Mouse (Mus musculus) forebrain, embryonic 14.5 days (tissue): ENCODE measurements around the gene Ugt1a8. TPM values are rescaled to one million over a fixed set of nuclear protein-coding genes. Genes with fewer than 3 reads are reported as not detected.
"Not testable (repeated sequence)": the region's sequence is repeated elsewhere in the genome, so short reads cannot be mapped to it uniquely, and the experiment has no call there.

Source experiments
- ATAC-seq: fragments of 200-750 bp; cut with Nextera tagmentation; 2 replicates; pipeline ENCODE4 v1.8.0; 2017; ENCODE audit warnings: mild to moderate bottlenecking, moderate library complexity
- DNase-seq: peaks from one replicate; pipeline ENCODE4 v3.0.0-alpha.2; 2015; ENCODE audit warnings: low spot score
- H3K27ac ChIP-seq: fragments of 300-500 bp; sonication (generic); 2 replicates; pipeline ENCODE4 v1.5.1; 2014; ENCODE audit warnings: low read depth, mild to moderate bottlenecking, control low read depth, low read length, moderate library complexity
- H3K27me3 ChIP-seq: fragments of 300-500 bp; sonication (generic); replicated peaks from 2 replicates; pipeline ENCODE4 v1.6.1; 2014; ENCODE audit warnings: low read length, control low read depth, mixed read lengths; ENCODE audit not compliant: control insufficient read depth, insufficient read depth
- H3K36me3 ChIP-seq: fragments of 300-500 bp; sonication (generic); 2 replicates; pipeline ENCODE4 v1.6.1; 2014; ENCODE audit warnings: low read length, control low read depth; ENCODE audit not compliant: control insufficient read depth, insufficient read depth
- H3K4me1 ChIP-seq: fragments of 300-500 bp; sonication (generic); 2 replicates; pipeline ENCODE4 v1.6.1; 2014; ENCODE audit warnings: antibody characterized with exemption, low read length, control low read depth; ENCODE audit not compliant: control insufficient read depth, insufficient read depth
- H3K4me2 ChIP-seq: fragments of 300-500 bp; sonication (generic); 2 replicates; pipeline ENCODE4 v1.6.1; 2014; ENCODE audit warnings: mild to moderate bottlenecking, control low read depth, low read length
- H3K4me3 ChIP-seq: fragments of 300-500 bp; sonication (generic); 2 replicates; pipeline ENCODE4 v1.5.1; 2014; ENCODE audit warnings: low read depth, low read length, control low read depth
- H3K9ac ChIP-seq: fragments of 300-500 bp; sonication (generic); 2 replicates; pipeline ENCODE4 v1.6.1; 2014; ENCODE audit warnings: mild to moderate bottlenecking, low read length, control low read depth, moderate library complexity
- H3K9me3 ChIP-seq: fragments of 300-500 bp; sonication (generic); replicated peaks from 2 replicates; pipeline ENCODE4 v1.6.1; 2016; ENCODE audit warnings: low read length, control low read depth, mixed read lengths; ENCODE audit not compliant: control insufficient read depth
- WGBS: fragments of 180-500 bp; shearing (Covaris S2); extraction: QIAGEN DNeasy Blood & Tissue Kit; methylation state at CpG from one replicate; pipeline ENCODE4 v1.1.7; 2014; 5-methylcytosine and 5-hydroxymethylcytosine counted together
- polyA plus RNA-seq: library from polyadenylated mRNA; unstranded; fragments of >200 nt; fragmentation: Nextera tagmentation; extraction: Ambion mirVana; gene quantifications from 2 replicates; pipeline ENCODE4 v1.2.1, GENCODE M21; 2014

The Ugt1a8 gene
- polyA plus RNA-seq, 1 experiment from 2014 or later = not detected

DNA sequence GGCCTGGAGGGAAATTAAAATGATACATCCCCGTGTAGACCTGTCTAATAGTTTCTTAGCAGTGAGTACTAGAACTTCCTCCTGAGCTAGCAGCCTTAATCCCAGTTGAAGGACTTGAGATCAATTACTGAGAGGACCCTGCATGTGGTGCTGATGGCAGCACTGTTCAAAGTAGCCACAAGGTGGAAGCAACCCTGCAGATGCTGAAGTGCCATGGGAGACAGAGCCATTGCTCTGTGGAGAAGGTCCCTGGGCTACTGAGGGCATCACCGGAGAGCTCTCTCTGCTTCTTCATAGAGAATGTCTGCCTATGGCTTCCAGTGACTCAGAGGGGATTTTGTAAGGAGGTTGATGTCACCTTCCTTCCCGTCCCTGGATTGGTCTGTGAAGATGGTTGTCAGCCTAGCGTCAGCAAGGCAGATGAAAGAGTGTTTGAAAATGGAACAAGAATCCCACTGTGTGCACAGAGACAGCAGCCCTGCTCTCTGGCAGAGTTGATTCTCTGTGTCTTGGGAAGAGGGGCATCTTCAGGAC lies 38.3 kb downstream of the Ugt1a8 start:
- not testable (repeated sequence) for H3K4me3 ChIP-seq, H3K9me3 ChIP-seq, H3K4me2 ChIP-seq, H3K27me3 ChIP-seq, ATAC-seq, H3K27ac ChIP-seq, DNase-seq, H3K4me1 ChIP-seq, H3K9ac ChIP-seq, H3K36me3 ChIP-seq
- WGBS = 82% methylated on average over 2 of the region's 4 CpGs

DNA sequence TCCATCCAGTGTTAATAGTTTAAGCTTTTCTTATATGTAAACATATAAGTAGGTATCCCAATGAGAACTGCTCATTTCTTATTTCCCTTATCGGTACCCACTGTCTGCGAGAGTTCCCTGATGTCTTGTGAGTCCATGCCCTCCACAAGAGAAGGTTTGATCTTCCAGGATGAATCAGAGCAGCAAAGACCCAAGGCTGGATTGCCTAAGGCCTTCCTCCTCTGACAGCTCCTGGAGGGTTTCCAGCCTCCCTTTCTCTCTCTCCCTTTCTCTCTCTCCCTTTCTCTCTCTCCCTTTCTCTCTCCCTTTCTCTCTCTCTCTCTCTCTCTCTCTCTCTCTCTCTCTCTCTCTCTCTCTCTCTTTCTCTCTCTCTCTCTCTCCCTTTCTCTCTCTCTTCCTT lies 41.5 kb downstream of the Ugt1a8 start:
- H3K4me2 ChIP-seq, ATAC-seq, H3K9ac ChIP-seq, H3K27me3 ChIP-seq, H3K36me3 ChIP-seq, DNase-seq, H3K4me3 ChIP-seq, H3K27ac ChIP-seq, H3K9me3 ChIP-seq, H3K4me1 ChIP-seq: not testable (repeated sequence)
- WGBS = 94% methylated on average over 2 of the region's 2 CpGs

DNA sequence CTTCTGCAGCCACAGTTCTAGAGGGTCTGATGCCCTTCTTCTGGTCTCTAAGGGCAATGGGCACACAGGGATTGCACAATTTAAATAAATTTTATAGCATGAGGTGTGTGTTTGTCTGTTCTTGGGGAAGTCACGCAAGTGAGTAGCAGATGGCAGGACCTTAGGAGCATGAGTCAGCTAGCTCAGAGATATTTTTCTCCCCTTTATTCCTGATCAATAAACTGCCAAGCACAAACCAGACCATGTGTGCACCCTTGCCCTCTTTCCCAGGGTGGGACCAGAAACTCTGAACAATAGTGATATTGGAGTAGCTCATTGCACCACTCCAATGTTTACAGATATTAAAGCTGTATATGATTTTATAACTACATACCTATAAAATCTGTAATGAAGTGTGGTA lies 42.6 kb downstream of the Ugt1a8 start:
- not testable (repeated sequence) for H3K4me1 ChIP-seq, H3K4me3 ChIP-seq, H3K27me3 ChIP-seq, H3K27ac ChIP-seq, H3K4me2 ChIP-seq, H3K9ac ChIP-seq, ATAC-seq, DNase-seq, H3K36me3 ChIP-seq, H3K9me3 ChIP-seq
- 100% methylated on average over 1 of the region's 1 CpGs for WGBS

DNA sequence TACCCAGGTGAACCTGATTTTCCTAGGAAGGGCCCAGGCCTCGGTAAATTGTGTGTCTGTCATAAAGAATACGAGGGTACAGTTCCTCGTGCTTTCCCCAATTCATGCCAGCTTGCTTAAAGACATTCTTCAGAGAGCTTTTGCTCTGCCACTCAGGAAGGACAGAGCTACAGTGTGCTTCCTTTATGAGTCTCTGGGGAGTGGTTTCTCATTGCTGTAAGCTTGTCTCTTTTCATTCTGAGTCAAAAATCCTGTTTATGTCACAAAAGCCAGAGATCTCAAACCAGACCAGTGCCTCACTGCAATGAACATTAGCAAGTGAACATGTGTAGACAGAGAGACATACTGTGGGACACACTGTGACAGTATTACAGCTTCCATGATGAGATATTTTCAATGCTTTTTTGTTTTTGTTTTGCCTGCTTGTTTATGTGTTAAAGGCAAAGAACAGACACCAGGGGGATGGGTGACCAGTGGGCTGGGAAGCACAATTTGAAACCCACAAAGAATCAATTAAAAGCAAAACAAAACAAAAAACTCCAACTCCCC lies 46.4 kb downstream of the Ugt1a8 start:
- ATAC-seq (peak; percentile 48), DNase-seq (peak; percentile 31)
- 43% methylated on average over 3 of the region's 3 CpGs for WGBS

DNA sequence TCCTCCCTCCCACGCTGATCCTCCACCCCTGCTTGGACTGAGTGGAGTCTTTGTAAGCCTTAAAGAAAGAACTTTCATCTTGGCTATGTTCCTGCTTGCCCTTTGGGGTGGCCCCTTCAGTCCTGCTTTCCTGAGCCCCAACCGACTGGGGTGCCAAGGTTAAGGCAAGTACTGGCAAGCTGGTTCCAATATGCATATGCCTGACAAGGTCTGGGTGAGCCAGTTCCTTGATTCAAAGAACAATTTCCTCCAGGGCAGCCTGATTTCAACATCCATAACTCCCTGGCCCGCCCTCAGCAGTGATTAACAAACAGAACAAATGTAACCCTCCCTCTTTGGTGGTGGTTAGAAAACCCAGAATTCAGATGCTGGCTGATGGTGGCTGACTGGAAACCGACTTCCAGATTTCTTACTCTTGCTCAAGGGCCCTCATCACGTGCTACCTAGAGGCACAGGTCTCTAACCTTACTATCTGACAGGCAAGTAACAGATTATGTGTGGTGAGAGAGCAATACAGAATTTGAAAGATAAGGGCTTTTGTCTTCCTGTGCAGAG lies 46.9 kb downstream of the Ugt1a8 start, which contains the start of gene Ugt1a6a:
TSS of gene Ugt1a6a (plus strand) at position 353 of the 555 bp plus-strand sequence.
- 23% methylated on average over 5 of the region's 5 CpGs for WGBS
- H3K9me3 ChIP-seq, H3K4me3 ChIP-seq, H3K4me1 ChIP-seq, H3K9ac ChIP-seq, H3K27me3 ChIP-seq, H3K4me2 ChIP-seq, H3K36me3 ChIP-seq: not testable (repeated sequence)
- peak; percentile 85 for ATAC-seq
- peak within 1 kb of the TSS; percentile 21; the same call in 1 of the 2 replicates for H3K27ac ChIP-seq
- DNase-seq = peak; percentile 70

More for the DNA sequence above, 46.4 kb downstream of the Ugt1a8 start:
- no peak overlapping the region for H3K4me2 ChIP-seq
- H3K4me1 ChIP-seq = peaks cover 7% of the 10 kb centered on the region; the same call in 1 of the 2 replicates
- no peaks in the 10 kb centered on the region for H3K27me3 ChIP-seq
- no peak overlapping the region for H3K4me3 ChIP-seq
- peak overlapping the region; percentile 21; the same call in 1 of the 2 replicates for H3K27ac ChIP-seq
- no peaks in the 10 kb centered on the region for H3K9me3 ChIP-seq
- no peaks in the 10 kb centered on the region for H3K36me3 ChIP-seq
- no peak overlapping the region for H3K9ac ChIP-seq

DNA sequence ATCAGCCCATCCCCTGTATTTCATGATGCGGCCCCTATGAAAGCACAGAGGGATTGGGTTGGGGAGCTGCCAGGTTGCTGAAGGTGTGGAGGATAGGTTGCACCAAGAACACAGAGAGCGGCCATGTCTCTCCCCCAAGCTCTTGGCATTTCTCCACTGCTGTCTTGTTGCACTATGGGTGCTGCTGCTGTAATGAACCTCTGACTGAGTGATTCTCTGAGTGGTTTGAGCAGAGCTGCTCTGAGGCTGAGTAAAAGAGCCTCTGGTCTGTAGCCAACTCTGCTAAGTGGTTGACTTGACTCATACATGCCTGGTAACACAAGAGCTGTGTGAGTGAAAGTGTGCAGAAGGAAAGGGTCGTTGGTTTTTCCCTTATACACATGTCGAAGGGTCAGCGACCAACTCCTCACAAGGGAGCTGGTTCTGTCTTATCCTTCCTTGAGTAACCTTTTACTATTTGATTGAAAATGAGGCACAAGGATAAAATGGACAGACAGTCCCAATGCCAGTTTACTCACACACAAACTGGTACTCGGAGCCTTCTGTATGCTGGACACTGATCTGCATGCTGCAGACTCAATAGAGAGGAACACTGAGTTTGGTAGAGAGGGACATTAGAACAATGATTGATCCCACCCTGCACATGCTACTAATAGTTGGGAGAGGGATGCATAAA lies 47.8 kb downstream of the Ugt1a8 start:
- H3K9me3 ChIP-seq, H3K4me2 ChIP-seq, H3K36me3 ChIP-seq, H3K27ac ChIP-seq, H3K27me3 ChIP-seq, H3K4me1 ChIP-seq, ATAC-seq, H3K4me3 ChIP-seq, H3K9ac ChIP-seq: not testable (repeated sequence)
- 86% methylated on average over 5 of the region's 6 CpGs for WGBS
- DNase-seq = peak; percentile 4

DNA sequence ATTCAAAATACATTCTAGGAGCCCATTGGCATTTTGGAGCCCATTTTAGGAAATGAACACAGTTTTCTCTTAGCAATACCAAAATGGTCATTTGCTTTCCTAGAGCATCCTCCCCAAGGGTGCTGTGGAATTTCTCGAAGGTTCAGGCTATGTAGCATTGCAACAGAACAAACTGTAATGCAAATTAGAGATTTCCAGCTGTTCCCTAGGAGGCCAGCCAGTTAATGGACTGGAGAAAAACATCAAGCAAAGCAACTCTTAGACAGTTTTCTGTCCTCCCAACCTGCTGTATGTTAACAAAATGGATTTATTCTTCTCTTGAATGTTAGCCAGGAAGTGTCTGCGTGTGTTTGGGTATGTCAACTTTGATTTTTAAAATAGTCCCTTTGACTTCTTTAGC lies 49.0 kb downstream of the Ugt1a8 start:
- WGBS = 78% methylated on average over 2 of the region's 2 CpGs
- Histone ChIP-seq H3K9ac (no peak overlapping the region), H3K9me3 (no peaks in the 10 kb centered on the region), H3K36me3 (no peaks in the 10 kb centered on the region), H3K4me3 (no peak overlapping the region), H3K4me1 (peaks cover 7% of the 10 kb centered on the region; the same call in 1 of the 2 replicates), H3K27me3 (no peaks in the 10 kb centered on the region), H3K4me2 (no peak overlapping the region), H3K27ac (no peak overlapping the region)
- ATAC-seq (no peak), DNase-seq (no peak)

DNA sequence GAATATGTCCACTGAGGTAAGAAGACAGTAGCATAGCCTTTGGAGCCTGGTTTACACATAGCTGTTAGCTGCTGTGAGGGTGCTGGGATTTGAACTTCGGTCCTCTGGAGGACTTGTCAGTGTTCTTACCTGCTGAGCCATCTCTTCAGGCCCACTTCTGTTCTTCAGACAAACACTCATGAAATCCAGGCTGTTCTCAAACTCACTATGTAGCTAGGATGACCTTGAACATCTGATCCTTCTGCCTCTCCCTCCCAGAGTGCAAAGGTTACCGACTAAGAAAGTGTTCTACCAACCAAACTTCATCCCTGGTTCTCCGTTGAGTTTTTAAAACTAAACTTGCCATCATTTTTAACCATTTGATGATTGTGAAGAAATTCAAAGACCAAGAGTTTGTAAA lies 49.7 kb downstream of the Ugt1a8 start:
- H3K4me3 ChIP-seq = no peak overlapping the region
- no peak for ATAC-seq
- WGBS = 91% methylated on average over 3 of the region's 3 CpGs
- no peak for DNase-seq
- no peaks in the 10 kb centered on the region for H3K36me3 ChIP-seq
- no peaks in the 10 kb centered on the region for H3K27me3 ChIP-seq
- peaks cover 7% of the 10 kb centered on the region; the same call in 1 of the 2 replicates for H3K4me1 ChIP-seq
- H3K9ac ChIP-seq = no peak overlapping the region
- H3K4me2 ChIP-seq = no peak overlapping the region
- H3K27ac ChIP-seq = no peak overlapping the region
- no peaks in the 10 kb centered on the region for H3K9me3 ChIP-seq

DNA sequence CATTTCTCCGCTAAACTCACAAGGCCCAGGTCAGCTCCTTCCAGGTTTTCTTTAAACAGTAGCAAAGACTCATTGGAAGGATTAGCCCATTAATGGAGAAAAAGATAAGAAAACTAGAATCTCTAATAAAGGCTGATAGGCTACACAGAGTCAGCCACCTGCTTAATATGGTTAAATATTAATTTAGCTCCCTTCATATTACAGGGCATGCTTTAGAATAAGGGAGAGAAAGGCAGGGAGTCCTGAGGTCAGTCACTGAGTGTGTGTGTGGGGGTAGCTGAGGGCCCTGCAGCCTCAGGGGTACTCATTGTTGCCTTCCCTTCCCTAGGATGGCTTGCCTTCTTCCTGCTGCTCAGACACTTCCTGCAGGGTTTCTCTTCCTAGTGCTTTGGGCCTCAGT lies 50.5 kb downstream of the Ugt1a8 start:
- H3K4me1 ChIP-seq = peaks cover 7% of the 10 kb centered on the region; the same call in 1 of the 2 replicates
- WGBS = 86% methylated on average over 1 of the region's 1 CpGs
- ATAC-seq = no peak
- DNase-seq = no peak
- H3K36me3 ChIP-seq = no peaks in the 10 kb centered on the region
- no peak overlapping the region for H3K4me3 ChIP-seq
- H3K4me2 ChIP-seq = no peak overlapping the region
- H3K9me3 ChIP-seq = no peaks in the 10 kb centered on the region
- no peak overlapping the region for H3K27ac ChIP-seq
- no peaks in the 10 kb centered on the region for H3K27me3 ChIP-seq
- no peak overlapping the region for H3K9ac ChIP-seq
